Mouse (Mus musculus) kidney, postnatal 25 days (tissue): Measurements from ENCODE around the gene Lck.
"Not testable (repeated sequence)": the region's sequence is repeated elsewhere in the genome, so short reads cannot be mapped to it uniquely, and the experiment has no call there.

ENCODE experiments used
- DNase-seq, 2 experiments: peaks; one replicate each; pipeline ENCODE4 v3.0.0; 2021; ENCODE audit warnings: mixed read lengths in 2 of 2

The Lck gene

DNA sequence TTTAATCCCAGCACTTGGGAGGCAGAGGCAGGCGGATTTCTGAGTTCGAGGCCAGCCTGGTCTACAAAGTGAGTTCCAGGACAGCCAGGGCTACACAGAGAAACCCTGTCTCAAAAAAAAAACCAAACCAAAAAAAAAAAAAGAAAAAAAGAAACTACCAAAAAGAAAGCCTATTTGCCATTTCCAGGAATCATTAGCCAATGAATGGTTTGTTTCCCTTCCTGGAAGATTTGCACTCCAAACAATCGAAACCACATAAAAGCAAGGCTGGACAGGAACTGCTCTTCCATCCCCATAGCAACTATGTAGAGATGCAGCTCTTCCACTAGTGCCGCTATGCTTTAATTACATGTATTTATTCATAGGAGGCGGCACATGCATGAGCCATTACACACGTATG lies 18.9 kb downstream of the Lck start:
- DNase-seq: not testable (repeated sequence)

DNA sequence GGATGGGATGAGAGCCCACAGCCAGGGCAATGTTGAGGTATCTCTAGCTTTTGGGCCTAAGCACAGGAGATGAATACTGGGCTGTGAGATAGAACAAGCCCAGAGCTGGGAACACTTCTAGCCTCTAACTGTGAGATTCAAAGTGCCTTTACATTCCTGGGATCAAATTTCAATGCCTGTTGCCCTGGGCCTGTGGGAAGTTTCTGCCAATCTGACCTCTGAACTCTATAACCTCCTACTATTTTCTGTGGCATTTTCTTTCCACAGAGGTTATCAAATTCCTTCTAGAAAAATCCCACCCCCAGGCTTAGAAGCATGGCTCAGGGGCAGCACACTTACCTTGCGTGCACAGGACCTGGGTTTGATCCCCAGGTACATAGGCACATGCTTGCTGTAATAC lies 23.1 kb downstream of the Lck start:
- no peak for DNase-seq

DNA sequence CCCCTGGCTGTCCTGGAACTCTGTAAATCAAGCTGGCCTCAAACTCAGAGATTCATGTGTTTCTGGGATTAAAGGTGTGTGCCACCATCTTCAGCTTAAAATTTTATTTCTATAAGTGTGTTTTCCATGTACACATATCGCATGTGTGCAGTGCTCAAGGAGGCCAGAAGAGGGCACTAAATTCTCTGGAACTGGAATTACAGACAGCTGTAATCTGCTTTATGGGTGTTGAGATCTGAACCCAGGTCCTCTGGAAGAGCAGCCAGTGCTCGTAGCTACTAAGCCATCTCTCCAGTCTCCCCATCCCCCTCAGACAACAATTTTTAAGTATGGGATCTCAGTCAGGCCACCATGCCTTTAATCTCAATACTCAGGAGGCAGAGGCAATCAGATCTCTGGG lies 24.1 kb downstream of the Lck start:
- peak in 1 of 2 experiments; percentile 64 for DNase-seq

DNA sequence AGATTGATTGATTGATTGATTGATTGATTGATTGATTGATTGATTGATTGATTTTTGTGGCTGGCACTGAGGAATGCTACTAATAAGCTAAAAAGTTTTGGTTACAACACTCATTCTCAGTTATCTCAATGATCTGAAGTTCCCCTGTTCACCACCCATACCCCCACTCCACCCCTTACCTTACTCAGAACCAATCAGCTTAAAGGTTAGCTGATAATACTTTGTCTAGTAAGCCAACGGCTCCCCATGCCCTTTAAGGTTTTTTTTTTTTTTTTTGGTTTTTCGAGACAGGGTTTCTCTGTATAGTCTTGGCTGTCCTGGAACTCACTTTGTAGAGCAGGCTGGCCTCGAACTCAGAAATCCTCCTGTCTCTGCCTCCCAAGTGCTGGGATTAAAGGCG lies 25.8 kb downstream of the Lck start:
- not testable (repeated sequence) for DNase-seq

DNA sequence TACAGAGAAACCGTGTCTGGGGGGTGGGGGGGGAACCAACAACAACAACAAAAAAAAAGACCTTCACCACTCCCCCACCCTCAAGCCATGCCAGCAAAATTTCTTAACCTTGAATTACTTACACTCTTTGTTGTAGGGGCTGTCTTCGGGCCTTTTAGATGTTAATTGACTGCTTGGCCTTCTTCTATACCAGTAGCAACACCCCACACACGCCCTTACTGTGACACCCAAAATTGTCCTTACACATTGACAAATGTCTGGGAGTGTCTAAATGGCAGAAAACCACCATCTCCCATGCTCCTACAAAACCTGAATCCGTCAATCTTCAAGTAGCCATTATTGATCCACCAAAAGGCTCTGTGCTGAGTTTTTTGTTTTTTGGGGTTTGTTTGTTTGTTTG lies 29.3 kb downstream of the Lck start:
- DNase-seq: no peak

GRCm38 (mm10) chr4:129542592-129543141 lies 30.8 kb downstream of the Lck start, which contains the start of gene Hdac1:
Gene Hdac1 (minus strand): TSS chr4:129542713.
- DNase-seq: peak; percentile 99 to 100

GRCm38 (mm10) chr4:129541868-129542591 lies 31.4 kb downstream of the Lck start:
- DNase-seq: peak in 1 of 2 experiments; percentile 14

DNA sequence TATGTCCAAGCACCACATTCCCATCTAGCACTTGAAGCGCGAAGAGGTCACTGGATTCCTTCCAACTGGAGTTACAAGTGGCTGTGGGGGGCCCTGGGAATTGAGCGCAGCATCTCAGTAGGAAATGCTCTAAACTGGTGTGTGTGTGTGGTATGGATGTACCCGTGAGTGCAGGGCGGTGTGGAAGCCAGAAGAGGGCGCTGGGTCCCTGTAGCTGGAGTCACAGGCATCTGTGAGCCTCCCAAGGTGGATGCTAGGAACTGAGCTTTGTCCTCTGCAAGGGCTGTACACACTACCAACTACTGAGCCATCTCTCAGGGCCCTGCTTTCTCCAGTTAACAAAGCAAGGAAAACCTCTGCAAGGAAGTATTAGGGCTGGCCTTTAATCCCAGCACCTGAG lies 33.4 kb downstream of the Lck start:
- peak; percentile 41 to 55 for DNase-seq

- not testable (repeated sequence) for DNase-seq
Measured at GRCm38 (mm10) chr4:129528901-129529300, 44.5 kb downstream of the Lck start.

DNA sequence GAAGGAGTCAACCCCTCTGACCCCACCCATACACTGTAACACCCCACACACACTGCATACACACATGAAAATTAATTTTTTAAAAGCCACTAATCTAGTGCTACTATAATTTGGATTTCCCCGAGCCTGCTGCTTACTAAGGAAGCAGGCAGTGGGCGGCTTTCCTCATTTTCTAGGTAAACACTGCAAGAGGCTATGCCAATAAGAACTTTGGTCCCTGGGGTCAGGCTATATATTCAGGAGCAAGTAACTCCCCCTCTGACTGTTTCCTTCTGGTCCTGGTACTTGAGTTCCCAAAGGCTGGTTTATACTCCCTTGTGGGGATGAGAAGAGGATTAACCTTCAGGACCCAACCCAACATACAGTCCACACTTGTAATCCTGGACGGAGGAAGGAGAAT lies 47.6 kb downstream of the Lck start:
- no peak for DNase-seq

DNA sequence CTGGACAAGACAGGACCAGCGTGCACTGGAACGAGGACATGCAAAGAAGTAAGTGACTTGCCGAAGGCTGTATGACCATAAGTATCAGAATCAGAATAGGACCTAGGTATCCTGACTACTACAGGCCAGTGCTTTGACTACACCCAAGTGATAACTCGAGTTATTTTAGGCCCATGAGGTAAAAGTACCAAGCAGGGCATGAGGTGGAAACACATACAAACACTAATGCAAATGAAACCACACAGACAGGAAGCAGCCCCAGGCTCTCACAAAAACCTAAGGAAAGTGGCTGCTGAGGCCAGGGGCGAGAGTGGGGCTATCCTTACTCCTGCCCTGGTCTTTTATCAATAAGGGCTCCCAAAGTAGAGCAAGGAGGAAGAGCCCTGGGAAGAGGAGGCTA lies 48.1 kb downstream of the Lck start:
- DNase-seq: no peak

GRCm38 (mm10) chr4:129518519-129518918 lies 54.9 kb downstream of the Lck start:
- DNase-seq: no peak

DNA sequence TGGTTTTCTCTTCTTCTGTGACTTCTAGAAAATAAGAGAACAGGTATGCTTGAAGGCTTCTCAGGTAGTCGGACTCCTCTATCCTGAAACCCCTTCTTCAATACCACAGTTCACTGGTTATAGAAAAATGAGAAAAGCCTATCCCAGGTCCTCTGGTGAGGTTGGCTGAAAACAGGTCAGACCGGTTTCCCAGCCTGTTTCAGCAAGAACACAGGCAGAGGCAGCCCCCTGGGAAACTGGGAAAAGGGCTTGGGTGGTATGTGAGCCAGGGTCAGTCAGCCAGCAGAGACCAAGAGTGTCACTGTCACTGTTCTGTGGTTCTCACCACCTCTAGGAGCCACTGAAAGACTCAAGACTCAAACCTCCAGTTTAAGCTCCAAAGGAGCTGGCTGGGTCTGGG lies 56.5 kb downstream of the Lck start:
- DNase-seq: peak; percentile 63 to 77

GRCm38 (mm10) chr4:129514300-129514898 lies 59.0 kb downstream of the Lck start:
- peak; percentile 55 to 68 for DNase-seq

- DNase-seq: peak in 1 of 2 experiments; percentile 35
Measured at GRCm38 (mm10) chr4:129513891-129514290, 59.5 kb downstream of the Lck start.

GRCm38 (mm10) chr4:129513086-129513767 lies 60.2 kb downstream of the Lck start, which contains the start of gene Marcksl1:
Gene Marcksl1 (plus strand): TSS chr4:129513581.
- DNase-seq: peak; percentile 92

- DNase-seq: no peak
Measured at GRCm38 (mm10) chr4:129511413-129512096, 61.9 kb downstream of the Lck start.

DNA sequence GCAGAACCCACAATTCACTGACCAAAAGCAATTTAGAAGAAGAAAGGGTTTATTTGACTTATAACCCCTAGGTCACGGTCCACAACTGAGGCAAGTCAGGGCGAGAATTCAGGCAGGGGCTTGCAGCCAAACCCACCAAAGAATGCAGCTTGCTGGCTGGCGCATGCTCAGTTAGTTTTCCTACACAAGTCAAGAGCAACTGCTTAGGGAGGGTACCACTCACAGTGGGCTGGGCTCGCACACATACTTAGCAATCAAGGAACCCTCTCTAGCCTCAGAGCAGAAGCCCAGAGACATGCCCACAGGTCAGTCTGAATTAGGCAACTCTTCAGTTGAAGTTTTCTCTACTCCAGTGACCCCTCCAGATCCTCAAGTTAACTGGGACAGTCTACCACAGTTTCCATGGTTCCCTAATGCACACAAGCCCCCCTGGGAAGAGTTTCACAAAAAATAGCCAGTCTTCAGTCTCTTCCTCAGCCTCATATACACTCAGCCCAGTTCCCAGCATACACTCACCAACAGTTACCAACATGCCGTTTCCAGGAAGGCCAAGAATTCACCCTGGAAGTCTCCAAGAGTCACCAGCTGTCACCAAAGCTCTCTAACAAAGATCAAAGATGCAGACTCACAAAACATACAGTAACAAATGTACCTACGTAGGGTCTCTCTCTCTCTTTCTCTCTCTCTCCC lies 62.6 kb downstream of the Lck start:
- no peak for DNase-seq

DNA sequence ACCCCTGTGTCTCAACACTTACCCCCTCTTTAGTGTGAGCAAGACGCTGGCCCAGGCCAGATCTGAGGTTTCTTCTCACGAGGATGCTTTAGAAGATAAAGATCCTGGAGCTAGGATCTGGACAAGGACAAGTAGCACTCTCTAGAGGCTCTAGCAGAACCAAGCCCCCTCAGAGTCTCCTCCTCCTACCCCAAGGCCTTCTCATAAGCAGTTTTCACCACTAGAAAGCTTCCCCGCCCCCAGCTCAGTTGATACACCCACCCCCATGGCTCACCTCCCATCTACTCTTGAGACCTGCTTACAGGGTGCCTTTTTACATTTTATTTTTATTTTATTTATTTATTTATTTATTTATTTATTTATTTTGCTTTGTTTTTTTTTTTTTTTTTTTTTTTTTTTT lies 63.8 kb downstream of the Lck start:
- DNase-seq: no peak

GRCm38 (mm10) chr4:129508834-129509600 lies 64.4 kb downstream of the Lck start:
- peak; percentile 40 to 63 for DNase-seq

DNA sequence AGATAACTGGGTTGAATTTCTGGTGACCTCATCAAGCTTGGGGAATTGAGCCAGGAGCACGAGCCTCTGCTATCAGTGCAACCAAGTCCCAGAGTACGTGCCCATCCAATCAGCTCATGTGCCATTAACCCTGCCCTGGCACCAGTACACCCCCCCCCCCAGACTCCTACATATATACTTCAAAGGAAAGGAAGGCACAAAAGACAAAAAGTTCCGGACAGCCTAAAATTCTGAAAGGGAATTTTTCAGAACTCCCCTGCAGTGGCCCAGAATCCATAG lies 65.3 kb downstream of the Lck start:
- no peak for DNase-seq
